Mouse (Mus musculus) mature B cell (primary cell): ENCODE measurements around the gene Atl2.

Source experiments
- in situ Hi-C: fragments of 300-500 bp; cut with MboI; formaldehyde crosslinking; loops from 2 replicates; pipeline ENCODE4 v1.14.3; 2019

The Atl2 gene

GRCm38 (mm10) chr17:79824406-79824805 lies 71.5 kb downstream of the Atl2 start:
- in situ Hi-C loops: no loop called here

GRCm38 (mm10) chr17:79818884-79819283 lies 77.0 kb downstream of the Atl2 start:
- in situ Hi-C loops: no loop called here

- in situ Hi-C loops: no loop called here
Observed at GRCm38 (mm10) chr17:79817995-79818394, 77.9 kb downstream of the Atl2 start.

GRCm38 (mm10) chr17:79817551-79817950 lies 78.4 kb downstream of the Atl2 start:
- in situ Hi-C loops: no loop called here

GRCm38 (mm10) chr17:79816896-79817295 lies 79.0 kb downstream of the Atl2 start:
- in situ Hi-C loops: no loop called here

GRCm38 (mm10) chr17:79810421-79810820 lies 85.5 kb downstream of the Atl2 start:
- in situ Hi-C loops: no loop called here

GRCm38 (mm10) chr17:79809491-79810316 lies 86.2 kb downstream of the Atl2 start:
- in situ Hi-C loops: no loop called here

GRCm38 (mm10) chr17:79807237-79807930 lies 88.5 kb downstream of the Atl2 start:
- in situ Hi-C loops: no loop called here

GRCm38 (mm10) chr17:79804747-79805146 lies 91.2 kb downstream of the Atl2 start:
- in situ Hi-C loops: no loop called here

GRCm38 (mm10) chr17:79802056-79802455 lies 93.9 kb downstream of the Atl2 start:
- in situ Hi-C loops: no loop called here

- in situ Hi-C loops: no loop called here
Observed at GRCm38 (mm10) chr17:79798831-79799230, 97.1 kb downstream of the Atl2 start.
